Mouse (Mus musculus) adrenal gland, postnatal 14 days (tissue): ENCODE data around the gene Ccdc114. TPM values are rescaled to one million over a fixed set of nuclear protein-coding genes. Genes with fewer than 3 reads are reported as not detected.
A peak's percentile ranks its signal among the peaks of the same experiment; 100 is the strongest.
"Not testable (repeated sequence)": the region's sequence is repeated elsewhere in the genome, so short reads cannot be mapped to it uniquely, and the experiment has no call there.

Experiments used
- DNase-seq: peaks from one replicate; pipeline ENCODE4 v3.0.0; 2021; ENCODE audit warnings: mixed read lengths
- long read RNA-seq, 2 experiments: library from polyadenylated mRNA; stranded (forward); transcript quantifications; one replicate each; pipeline ENCODE4 v2.0.0; 2021
- total RNA-seq: library from RNA; stranded (reverse); gene quantifications from 2 replicates; pipeline ENCODE4 v1.2.3, GENCODE M21; 2021

The Ccdc114 gene
- total RNA-seq, result 9.7 and 11.0 TPM in 2 replicates
- long read RNA-seq, experiment 1, partial matches to known transcripts, result 29 of 41 reads
- long read RNA-seq, experiment 1, other reads (novel, unspliced or antisense), result 10 of 41 reads
- long read RNA-seq, experiment 2, partial matches to known transcripts, result 16 of 18 reads
- long read RNA-seq, experiment 2, other reads (novel, unspliced or antisense), result 0 of 18 reads

GRCm38 (mm10) chr7:45923762-45924428, at the start of gene Ccdc114:
Gene Ccdc114 (plus strand): TSS chr7:45924072.
- DNase-seq, result peak; percentile 93

- DNase-seq, result no peak
Observed at GRCm38 (mm10) chr7:45876895-45877294, 47.0 kb upstream of the Ccdc114 start.

GRCm38 (mm10) chr7:45878278-45878677, 45.6 kb upstream of the Ccdc114 start, which contains the start of gene Grin2d:
Gene Grin2d (minus strand): TSS chr7:45878378.
- not testable (repeated sequence) for DNase-seq

- no peak for DNase-seq
Observed at GRCm38 (mm10) chr7:45880531-45880930, 43.3 kb upstream of the Ccdc114 start.

GRCm38 (mm10) chr7:45881011-45881410, 42.9 kb upstream of the Ccdc114 start:
- no peak for DNase-seq

GRCm38 (mm10) chr7:45887246-45887645, 36.6 kb upstream of the Ccdc114 start:
- DNase-seq, result no peak

- no peak for DNase-seq
Observed at GRCm38 (mm10) chr7:45892651-45893050, 31.2 kb upstream of the Ccdc114 start.

GRCm38 (mm10) chr7:45895931-45896516, 27.8 kb upstream of the Ccdc114 start:
- no peak for DNase-seq

GRCm38 (mm10) chr7:45896517-45897257, 27.2 kb upstream of the Ccdc114 start, which contains the start of the genes Syngr4 and Tmem143:
Gene Syngr4 (minus strand): TSS chr7:45896714.
Gene Tmem143 (plus strand): TSS chr7:45896941.
- peak; percentile 97 for DNase-seq

- DNase-seq, result peak; percentile 71
Observed at GRCm38 (mm10) chr7:45897258-45897757, 26.6 kb upstream of the Ccdc114 start.

GRCm38 (mm10) chr7:45898125-45898524, 25.7 kb upstream of the Ccdc114 start:
- DNase-seq, result peak; percentile 27

- DNase-seq, result peak; percentile 70
Observed at GRCm38 (mm10) chr7:45901562-45901961, 22.3 kb upstream of the Ccdc114 start.

- no peak for DNase-seq
Observed at GRCm38 (mm10) chr7:45902481-45903002, 21.3 kb upstream of the Ccdc114 start.

GRCm38 (mm10) chr7:45906622-45907021, 17.2 kb upstream of the Ccdc114 start:
- DNase-seq, result no peak

GRCm38 (mm10) chr7:45908384-45908783, 15.5 kb upstream of the Ccdc114 start:
- no peak for DNase-seq

GRCm38 (mm10) chr7:45909145-45909544, 14.7 kb upstream of the Ccdc114 start:
- DNase-seq, result no peak

- DNase-seq, result no peak
Observed at GRCm38 (mm10) chr7:45914067-45914466, 9.8 kb upstream of the Ccdc114 start.

- DNase-seq, result peak; percentile 49
Observed at GRCm38 (mm10) chr7:45915011-45915410, 8.9 kb upstream of the Ccdc114 start.

GRCm38 (mm10) chr7:45916056-45917003, 7.5 kb upstream of the Ccdc114 start:
- DNase-seq, result peak; percentile 93

- peak; percentile 58 for DNase-seq
Observed at GRCm38 (mm10) chr7:45917004-45917704, 6.7 kb upstream of the Ccdc114 start.
